Mouse (Mus musculus): Measurements from ENCODE around the gene Ebf3.

- TF ChIP-seq CTCF (IDR thresholded peaks at IDR 0.05; ENCODE audit: low read depth, low read length) (no peak), POLR2A (IDR thresholded peaks at IDR 0.05; ENCODE audit: insufficient read depth, low read length) (no peak)
Observed at GRCm38 (mm10) chr7:137213444-137213843, 100.8 kb downstream of the Ebf3 start.

Data from ES-Bruce4 (cell line).